Mouse (Mus musculus): ENCODE results near the gene Smarcd3. TPM values are rescaled to one million over a fixed set of nuclear protein-coding genes. Genes with fewer than 3 reads are reported as not detected.
A peak's percentile ranks its signal among the peaks of the same experiment; 100 is the strongest.

Smarcd3 gene
- polyA plus RNA-seq, 1 experiment from 2014 or later = 170 TPM

DNA sequence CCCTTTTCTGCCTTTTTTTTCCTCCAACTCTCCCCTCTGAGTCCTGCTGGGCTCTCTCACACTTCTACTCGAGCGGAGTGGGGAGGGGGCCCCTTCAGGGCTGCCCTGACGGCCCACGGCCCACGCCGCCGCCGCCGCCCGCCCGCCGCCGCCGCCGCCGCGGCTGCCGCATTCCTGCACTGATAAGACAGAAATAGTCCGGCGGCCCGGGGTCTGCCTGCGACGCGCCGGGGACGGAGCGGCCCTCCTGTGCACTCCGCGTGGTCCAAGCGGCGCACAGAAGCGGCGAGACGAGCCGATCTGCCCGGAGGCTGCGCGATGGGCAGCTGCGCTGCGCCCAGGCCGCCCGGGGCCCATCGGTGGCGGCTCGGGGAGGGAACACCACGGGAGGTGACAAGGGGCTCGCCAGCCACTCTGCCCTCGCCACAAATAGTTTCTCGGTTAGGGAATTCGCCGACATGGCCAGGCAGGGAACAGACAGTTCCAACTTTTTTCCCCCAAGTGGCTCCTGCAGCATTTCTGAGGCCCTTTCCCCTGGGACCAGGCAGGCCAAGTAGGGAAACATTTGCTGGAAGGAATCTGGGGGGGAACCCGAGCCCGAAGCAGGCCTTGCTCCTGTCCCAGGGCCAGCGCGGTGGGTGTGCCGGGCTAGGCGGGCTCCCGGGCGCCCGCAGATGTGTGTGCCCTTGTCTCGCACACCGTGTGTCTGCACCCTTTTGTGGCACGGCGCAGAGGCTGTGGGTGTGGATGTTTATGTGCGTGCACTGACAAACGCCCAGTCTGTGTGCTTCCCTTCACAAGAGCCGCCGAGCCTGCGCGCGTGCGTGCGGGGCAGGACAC lies 22.1 kb downstream of the Smarcd3 start:
- Histone ChIP-seq H3K36me3 (ENCODE audit: control insufficient read depth, insufficient read depth, low read length) (no peaks in the 10 kb centered on the region), H3K9me3 (replicated peaks; ENCODE audit: control insufficient read depth, low read length) (no peaks in the 10 kb centered on the region), H3K4me3 (ENCODE audit: low read depth, low read length) (peak overlapping the region; percentile 57), H3K4me2 (ENCODE audit: low read length) (peak overlapping the region; percentile 94), H3K27me3 (replicated peaks; ENCODE audit: control insufficient read depth, insufficient read depth, low read length) (no peaks in the 10 kb centered on the region), H3K27ac (ENCODE audit: low read depth, low read length) (peak overlapping the region; percentile 99), H3K9ac (ENCODE audit: low read length) (peak overlapping the region; percentile 84), H3K4me1 (ENCODE audit: control insufficient read depth, insufficient read depth, low read length) (peaks cover 77% of the 10 kb centered on the region)
- peak; percentile 26 for ATAC-seq
- WGBS = under 1% methylated on average over 72 of the region's 73 CpGs
- DNase-seq (ENCODE audit: low spot score) = peak; percentile 85

DNA sequence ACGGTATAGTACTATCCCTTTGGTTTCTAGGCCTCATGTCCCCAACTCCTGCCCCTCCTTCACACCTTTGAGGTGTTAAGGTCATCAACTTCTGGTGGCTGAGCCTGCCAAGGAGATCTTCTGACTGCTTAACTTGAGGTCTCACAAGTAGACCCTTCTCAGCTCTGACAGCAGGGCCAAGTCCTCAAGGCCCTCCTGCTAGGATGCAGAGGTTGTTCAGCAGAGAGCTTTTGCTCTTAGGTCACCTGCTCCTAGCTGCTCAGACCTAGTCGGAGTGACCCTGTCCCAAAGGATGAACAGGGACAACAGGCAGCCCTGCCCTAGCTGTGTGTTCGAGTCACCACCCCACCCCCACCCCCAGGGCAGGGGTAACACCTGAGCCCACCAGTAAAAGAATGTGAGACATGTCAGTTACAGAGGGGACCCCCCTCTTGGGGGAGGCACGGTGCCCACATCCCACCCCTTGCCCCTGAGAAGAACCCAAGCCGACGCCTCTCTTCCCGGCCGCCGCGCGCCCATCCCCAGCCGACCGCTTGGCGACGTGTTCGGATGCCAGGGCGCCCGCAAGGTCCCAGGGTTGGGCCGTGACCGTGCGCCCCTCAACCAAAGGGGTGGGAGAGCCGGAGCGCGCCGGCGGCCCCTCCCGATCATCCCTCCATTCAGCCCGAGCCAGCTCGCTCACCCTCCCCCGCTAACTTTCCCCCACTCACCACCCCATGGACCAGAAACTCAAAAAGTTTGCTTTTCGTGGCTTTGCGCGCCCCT lies 23.0 kb downstream of the Smarcd3 start:
- Histone ChIP-seq H3K27ac (ENCODE audit: low read depth, low read length) (peak overlapping the region; percentile 99), H3K9me3 (replicated peaks; ENCODE audit: control insufficient read depth, low read length) (no peaks in the 10 kb centered on the region), H3K4me1 (ENCODE audit: control insufficient read depth, insufficient read depth, low read length) (peaks cover 77% of the 10 kb centered on the region), H3K4me3 (ENCODE audit: low read depth, low read length) (peak overlapping the region; percentile 57), H3K36me3 (ENCODE audit: control insufficient read depth, insufficient read depth, low read length) (no peaks in the 10 kb centered on the region), H3K27me3 (replicated peaks; ENCODE audit: control insufficient read depth, insufficient read depth, low read length) (no peaks in the 10 kb centered on the region), H3K4me2 (ENCODE audit: low read length) (peak overlapping the region; percentile 94), H3K9ac (ENCODE audit: low read length) (peak overlapping the region; percentile 84)
- DNase-seq (ENCODE audit: low spot score) (peak; percentile 15), ATAC-seq (no peak)
- WGBS = 3% methylated on average over 27 of the region's 33 CpGs

DNA sequence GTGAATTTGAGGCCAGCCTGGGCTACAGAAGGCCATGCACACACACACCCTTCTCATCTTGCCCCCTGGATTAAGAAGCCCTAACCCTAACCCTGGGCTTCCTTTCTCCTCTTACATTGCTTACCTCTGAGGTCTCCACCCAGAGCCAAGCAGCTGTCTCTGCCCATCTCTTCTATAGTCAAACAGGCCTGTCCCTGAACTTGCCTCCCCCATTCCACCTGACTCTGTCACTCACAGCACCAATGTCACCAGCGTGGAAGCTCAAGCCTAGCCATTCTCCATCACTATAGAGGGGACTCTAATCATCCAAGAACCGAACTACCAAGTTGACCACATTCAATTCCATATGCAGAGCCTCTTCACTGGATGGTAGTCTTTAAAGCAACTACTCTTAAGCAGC lies 24.0 kb downstream of the Smarcd3 start:
- peaks cover 75% of the 10 kb centered on the region for H3K4me1 ChIP-seq (ENCODE audit: control insufficient read depth, insufficient read depth, low read length)
- H3K4me2 ChIP-seq (ENCODE audit: low read length) = peak overlapping the region; percentile 94
- DNase-seq (ENCODE audit: low spot score) = no peak
- H3K9me3 ChIP-seq (replicated peaks; ENCODE audit: control insufficient read depth, low read length) = no peaks in the 10 kb centered on the region
- H3K36me3 ChIP-seq (ENCODE audit: control insufficient read depth, insufficient read depth, low read length) = peaks cover 4% of the 10 kb centered on the region
- H3K27me3 ChIP-seq (replicated peaks; ENCODE audit: control insufficient read depth, insufficient read depth, low read length) = no peaks in the 10 kb centered on the region
- peak overlapping the region; percentile 84; the same call in 1 of the 2 replicates for H3K9ac ChIP-seq (ENCODE audit: low read length)
- peak overlapping the region; percentile 57 for H3K4me3 ChIP-seq (ENCODE audit: low read depth, low read length)
- WGBS = 65% methylated on average over 2 of the region's 2 CpGs
- 0 out of 2 replicates have a peak overlapping the region, but pooled peaks have one; percentile 99 for H3K27ac ChIP-seq (ENCODE audit: low read depth, low read length)
- ATAC-seq = no peak

DNA sequence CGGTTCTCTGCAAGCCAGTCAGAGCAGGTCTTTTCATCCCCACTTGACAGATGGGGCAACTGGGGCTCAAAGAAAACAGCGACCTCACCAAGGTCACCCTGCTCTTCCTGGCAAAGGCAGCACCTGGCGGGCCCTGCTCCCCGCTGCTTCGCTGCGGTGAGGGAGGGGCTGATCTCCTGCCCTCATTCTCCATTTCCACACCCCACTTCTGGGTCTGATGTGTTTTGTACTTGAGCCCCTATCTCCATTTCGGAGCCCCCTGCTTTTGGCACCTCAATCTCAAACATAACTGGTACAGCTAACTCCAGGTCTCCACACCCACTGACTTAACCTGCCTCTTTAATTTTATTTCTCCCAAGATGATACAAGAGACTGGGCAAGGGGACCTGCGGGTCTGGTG lies 25.1 kb downstream of the Smarcd3 start:
- WGBS = 12% methylated on average over 8 of the region's 8 CpGs
- ATAC-seq (no peak), DNase-seq (ENCODE audit: low spot score) (no peak)
- H3K4me2 ChIP-seq (ENCODE audit: low read length) = peak overlapping the region; percentile 93
- H3K4me1 ChIP-seq (ENCODE audit: control insufficient read depth, insufficient read depth, low read length) = peaks cover 71% of the 10 kb centered on the region
- peaks cover 15% of the 10 kb centered on the region for H3K36me3 ChIP-seq (ENCODE audit: control insufficient read depth, insufficient read depth, low read length)
- no peaks in the 10 kb centered on the region for H3K27me3 ChIP-seq (replicated peaks; ENCODE audit: control insufficient read depth, insufficient read depth, low read length)
- H3K9me3 ChIP-seq (replicated peaks; ENCODE audit: control insufficient read depth, low read length) = no peaks in the 10 kb centered on the region
- H3K4me3 ChIP-seq (ENCODE audit: low read depth, low read length) = peak overlapping the region; percentile 54
- peak overlapping the region; percentile 95 for H3K27ac ChIP-seq (ENCODE audit: low read depth, low read length)
- H3K9ac ChIP-seq (ENCODE audit: low read length) = peak overlapping the region; percentile 81

DNA sequence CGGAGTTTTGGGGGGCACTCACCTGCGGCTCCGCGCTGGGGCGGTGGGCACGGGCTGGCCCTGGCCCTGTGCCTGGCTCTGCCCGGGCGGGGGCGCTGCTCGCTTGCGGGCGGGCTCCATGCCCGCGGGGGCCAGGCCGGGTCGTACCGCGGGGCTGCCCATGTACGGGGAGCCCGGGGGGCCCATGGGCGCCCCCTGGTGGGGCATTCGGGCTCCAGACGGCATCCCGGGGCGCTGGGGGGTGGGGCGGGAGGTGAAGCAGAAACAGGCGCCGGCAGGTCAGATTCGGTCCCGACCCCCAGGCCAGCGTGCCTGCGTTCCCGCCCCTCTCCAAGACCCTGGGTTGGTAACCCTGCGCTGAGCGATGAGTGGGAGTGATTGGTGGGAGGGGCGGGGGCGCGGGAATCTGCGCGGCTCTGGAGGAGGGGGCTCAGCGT lies 25.6 kb downstream of the Smarcd3 start:
- 1% methylated on average over 38 of the region's 41 CpGs for WGBS
- H3K9me3 ChIP-seq (replicated peaks; ENCODE audit: control insufficient read depth, low read length) = no peaks in the 10 kb centered on the region
- peak overlapping the region; percentile 95 for H3K27ac ChIP-seq (ENCODE audit: low read depth, low read length)
- H3K4me2 ChIP-seq (ENCODE audit: low read length) = peak overlapping the region; percentile 93
- H3K27me3 ChIP-seq (replicated peaks; ENCODE audit: control insufficient read depth, insufficient read depth, low read length) = no peaks in the 10 kb centered on the region
- peak overlapping the region; percentile 54 for H3K4me3 ChIP-seq (ENCODE audit: low read depth, low read length)
- ATAC-seq (peak; percentile 19), DNase-seq (ENCODE audit: low spot score) (peak; percentile 68)
- H3K4me1 ChIP-seq (ENCODE audit: control insufficient read depth, insufficient read depth, low read length) = peaks cover 66% of the 10 kb centered on the region
- H3K36me3 ChIP-seq (ENCODE audit: control insufficient read depth, insufficient read depth, low read length) = peaks cover 21% of the 10 kb centered on the region
- peak overlapping the region; percentile 81 for H3K9ac ChIP-seq (ENCODE audit: low read length)

DNA sequence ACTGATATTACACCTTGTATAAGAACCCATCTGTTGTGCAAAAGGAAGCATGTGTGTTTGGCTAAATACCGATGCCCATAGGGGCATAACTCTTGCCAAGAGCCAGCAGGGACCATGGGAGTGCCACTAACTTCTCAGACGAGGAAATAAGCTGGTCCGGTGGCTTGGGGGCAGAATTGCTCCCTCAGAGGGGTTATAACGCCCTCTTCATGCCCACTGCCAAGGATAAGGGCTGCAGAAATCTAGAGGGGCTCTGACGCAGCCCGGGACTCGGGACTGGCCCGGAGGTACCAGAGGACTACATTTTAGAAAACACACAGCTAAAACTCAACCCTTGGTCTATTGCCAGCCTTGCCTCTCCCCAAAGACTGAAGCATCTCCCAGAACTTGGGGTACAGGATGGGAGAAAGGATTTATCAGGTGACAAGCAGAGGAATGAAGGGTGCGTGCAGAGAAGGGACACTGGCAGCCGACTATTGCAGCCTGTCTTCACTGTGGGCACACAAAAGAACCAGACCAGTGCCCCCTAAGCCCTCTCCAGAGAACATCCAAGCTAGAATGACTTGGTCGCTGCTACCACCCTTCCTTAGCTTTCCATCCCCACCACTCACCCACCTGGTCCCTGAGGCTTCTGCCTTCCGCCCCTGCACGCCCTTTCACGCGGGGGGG lies 26.2 kb downstream of the Smarcd3 start:
- peak overlapping the region; percentile 81 for H3K9ac ChIP-seq (ENCODE audit: low read length)
- ATAC-seq (no peak), DNase-seq (ENCODE audit: low spot score) (peak; percentile 60)
- peaks cover 60% of the 10 kb centered on the region for H3K4me1 ChIP-seq (ENCODE audit: control insufficient read depth, insufficient read depth, low read length)
- peaks cover 26% of the 10 kb centered on the region for H3K36me3 ChIP-seq (ENCODE audit: control insufficient read depth, insufficient read depth, low read length)
- 17% methylated on average over 15 of the region's 15 CpGs for WGBS
- H3K27me3 ChIP-seq (replicated peaks; ENCODE audit: control insufficient read depth, insufficient read depth, low read length) = no peaks in the 10 kb centered on the region
- H3K4me2 ChIP-seq (ENCODE audit: low read length) = peak overlapping the region; percentile 93
- H3K9me3 ChIP-seq (replicated peaks; ENCODE audit: control insufficient read depth, low read length) = no peaks in the 10 kb centered on the region
- peak overlapping the region; percentile 95 for H3K27ac ChIP-seq (ENCODE audit: low read depth, low read length)
- H3K4me3 ChIP-seq (ENCODE audit: low read depth, low read length) = peak overlapping the region; percentile 54

DNA sequence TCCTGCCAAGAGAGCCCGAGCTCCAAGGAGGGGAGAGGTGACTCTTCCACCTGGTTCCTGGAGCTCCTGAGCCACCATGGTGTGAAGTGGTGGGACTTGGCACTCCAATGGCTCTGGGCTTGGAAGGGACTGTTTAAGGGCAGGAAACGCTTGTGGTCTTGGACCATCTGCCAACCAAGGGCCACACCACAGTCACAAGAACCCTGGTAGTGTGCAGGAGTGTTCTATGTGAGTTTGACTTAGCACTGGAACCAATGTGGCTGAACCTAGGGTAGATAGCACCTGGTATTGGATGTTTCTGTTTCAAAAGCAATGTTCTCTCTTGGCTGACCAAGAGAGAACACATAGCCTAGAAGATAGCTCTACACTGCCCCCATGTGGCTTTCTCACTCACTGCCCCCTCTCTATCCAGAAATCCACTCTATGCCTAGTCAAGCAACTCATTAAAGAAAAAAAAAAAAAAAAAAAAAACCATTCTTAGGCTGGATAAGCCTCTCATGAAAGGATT lies 26.9 kb downstream of the Smarcd3 start:
- 33% methylated on average over 2 of the region's 2 CpGs for WGBS
- Histone ChIP-seq H3K36me3 (ENCODE audit: control insufficient read depth, insufficient read depth, low read length) (peaks cover 34% of the 10 kb centered on the region), H3K9ac (ENCODE audit: low read length) (peak overlapping the region; percentile 53), H3K4me1 (ENCODE audit: control insufficient read depth, insufficient read depth, low read length) (peaks cover 53% of the 10 kb centered on the region), H3K4me2 (ENCODE audit: low read length) (peak overlapping the region; percentile 93), H3K27ac (ENCODE audit: low read depth, low read length) (peak overlapping the region; percentile 99), H3K4me3 (ENCODE audit: low read depth, low read length) (peak overlapping the region; percentile 26), H3K27me3 (replicated peaks; ENCODE audit: control insufficient read depth, insufficient read depth, low read length) (no peaks in the 10 kb centered on the region), H3K9me3 (replicated peaks; ENCODE audit: control insufficient read depth, low read length) (no peaks in the 10 kb centered on the region)
- ATAC-seq (peak; percentile 43), DNase-seq (ENCODE audit: low spot score) (peak; percentile 93)

DNA sequence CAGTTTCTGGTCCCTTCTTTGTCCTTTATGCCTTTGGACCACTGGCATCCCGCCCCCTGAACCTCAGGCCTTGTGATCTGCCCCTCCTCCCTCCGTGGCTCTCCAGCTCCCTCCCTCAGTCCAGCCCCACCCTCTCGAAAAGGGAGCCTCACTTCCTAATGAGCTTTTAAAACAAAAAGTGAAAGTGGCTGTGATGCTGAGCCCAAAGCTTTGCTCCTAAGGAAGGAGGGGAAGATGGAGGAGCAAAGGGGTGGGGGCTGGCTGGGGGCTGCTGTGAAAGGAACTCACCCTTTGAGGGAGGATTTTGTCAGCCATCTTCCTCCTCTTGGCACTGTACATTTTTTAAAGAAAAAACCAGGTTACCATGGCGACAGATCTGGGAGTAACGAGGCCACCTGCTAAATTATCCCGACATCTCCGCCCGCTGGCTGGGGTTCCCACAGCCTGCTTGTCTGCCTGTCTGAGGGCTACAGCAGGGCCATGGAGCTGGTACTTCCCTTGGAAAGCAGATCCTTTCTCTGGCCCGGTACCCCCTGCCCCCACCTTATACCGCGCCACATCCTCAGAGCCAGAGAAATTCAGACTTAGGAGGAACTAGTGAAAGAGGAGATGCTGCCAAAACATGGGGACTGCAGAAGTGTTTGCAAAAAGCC lies 27.6 kb downstream of the Smarcd3 start:
- Histone ChIP-seq H3K27ac (ENCODE audit: low read depth, low read length) (peak overlapping the region; percentile 99), H3K36me3 (ENCODE audit: control insufficient read depth, insufficient read depth, low read length) (peaks cover 40% of the 10 kb centered on the region), H3K4me2 (ENCODE audit: low read length) (peak overlapping the region; percentile 93), H3K4me1 (ENCODE audit: control insufficient read depth, insufficient read depth, low read length) (peaks cover 51% of the 10 kb centered on the region), H3K9me3 (replicated peaks; ENCODE audit: control insufficient read depth, low read length) (no peaks in the 10 kb centered on the region), H3K9ac (ENCODE audit: low read length) (peak overlapping the region; percentile 53), H3K4me3 (ENCODE audit: low read depth, low read length) (peak overlapping the region; percentile 26), H3K27me3 (replicated peaks; ENCODE audit: control insufficient read depth, insufficient read depth, low read length) (no peaks in the 10 kb centered on the region)
- WGBS = under 1% methylated on average over 11 of the region's 11 CpGs
- DNase-seq (ENCODE audit: low spot score) (peak; percentile 97), ATAC-seq (peak; percentile 73)

All from forebrain, embryonic 14.5 days (tissue).